Mouse (Mus musculus): ENCODE measurements around the gene 4933424G06Rik. TPM values are rescaled to one million over a fixed set of nuclear protein-coding genes. Genes with fewer than 3 reads are reported as not detected.

Gene 4933424G06Rik
- total and polyA plus RNA-seq, 2 experiments from 2014 or later, result 0.71 TPM; not detected in 1

DNA sequence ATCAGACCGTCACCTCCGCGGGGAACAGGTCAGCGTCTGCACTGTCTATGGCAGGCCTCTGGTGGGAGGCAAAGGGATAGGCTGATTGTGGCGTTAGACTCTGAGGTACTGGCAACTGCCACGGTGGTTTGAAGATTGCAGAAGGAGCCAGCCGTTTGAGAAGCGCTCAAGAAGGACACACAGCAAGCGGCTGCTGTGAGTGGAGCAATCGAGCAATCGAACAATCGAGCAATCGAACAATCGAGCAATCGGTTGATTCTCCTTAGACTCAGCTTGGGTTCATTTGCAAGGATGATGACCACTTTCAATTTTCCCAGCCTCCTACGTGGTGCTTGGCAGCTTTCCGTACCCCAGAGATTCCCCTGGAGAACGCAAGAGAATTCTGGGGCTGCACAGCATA lies 49.1 kb downstream of the 4933424G06Rik start:
- no peak overlapping the region for H3K4me2 ChIP-seq (ENCODE audit: low read depth)
- DNase-seq, result no peak
- no peak for TF ChIP-seq CTCF (IDR thresholded peaks at IDR 0.05; ENCODE audit: low read depth)
- no peak overlapping the region for H3K4me3 ChIP-seq (ENCODE audit: low read depth, low read length)
- WGBS, result 84% methylated on average over 18 of the region's 18 CpGs
- ATAC-seq, result no peak
- H3K9me3 ChIP-seq (ENCODE audit: low read length), result no peaks in the 10 kb centered on the region
- H3K4me1 ChIP-seq (ENCODE audit: insufficient read depth), result no peaks in the 10 kb centered on the region
- H3K27me3 ChIP-seq (ENCODE audit: insufficient read depth, low read length), result no peaks in the 10 kb centered on the region
- H3K36me3 ChIP-seq (ENCODE audit: insufficient read depth), result no peaks in the 10 kb centered on the region
- no peak overlapping the region for H3K27ac ChIP-seq (ENCODE audit: low read depth, low read length)
- H3K9ac ChIP-seq, result no peak overlapping the region

DNA sequence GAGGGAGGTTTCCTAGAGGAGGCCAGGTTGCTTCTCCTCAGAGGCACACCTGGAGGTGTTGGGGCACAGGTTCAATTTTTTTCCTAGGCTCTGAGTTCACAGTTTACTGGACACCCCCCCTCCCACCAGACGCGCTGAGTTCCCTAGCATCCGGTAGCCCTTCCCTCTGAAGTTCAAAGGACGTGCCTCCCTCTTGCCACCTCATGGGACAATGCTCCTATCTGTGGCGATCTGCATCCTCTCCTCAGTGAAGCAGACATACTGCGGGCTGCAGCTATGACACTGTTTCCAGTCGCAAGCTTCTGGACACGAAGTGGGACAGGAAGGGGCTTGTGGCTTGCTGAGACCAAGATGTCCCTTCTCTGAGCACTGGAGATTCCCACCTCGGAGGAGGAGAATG lies 50.5 kb downstream of the 4933424G06Rik start:
- Histone ChIP-seq H3K36me3 (ENCODE audit: insufficient read depth) (no peaks in the 10 kb centered on the region), H3K27ac (ENCODE audit: low read depth, low read length) (no peak overlapping the region), H3K4me1 (ENCODE audit: insufficient read depth) (no peaks in the 10 kb centered on the region), H3K9me3 (ENCODE audit: low read length) (no peaks in the 10 kb centered on the region), H3K4me2 (ENCODE audit: low read depth) (no peak overlapping the region), H3K9ac (no peak overlapping the region), H3K27me3 (ENCODE audit: insufficient read depth, low read length) (no peaks in the 10 kb centered on the region), H3K4me3 (ENCODE audit: low read depth, low read length) (no peak overlapping the region)
- DNase-seq, result no peak
- TF ChIP-seq CTCF (IDR thresholded peaks at IDR 0.05; ENCODE audit: low read depth), result no peak
- ATAC-seq, result no peak
- WGBS, result 88% methylated on average over 9 of the region's 9 CpGs

- Histone ChIP-seq H3K9ac (no peak overlapping the region), H3K4me2 (ENCODE audit: low read depth) (no peak overlapping the region), H3K9me3 (ENCODE audit: low read length) (no peaks in the 10 kb centered on the region), H3K36me3 (ENCODE audit: insufficient read depth) (no peaks in the 10 kb centered on the region), H3K4me3 (ENCODE audit: low read depth, low read length) (no peak overlapping the region), H3K27me3 (ENCODE audit: insufficient read depth, low read length) (no peaks in the 10 kb centered on the region), H3K4me1 (ENCODE audit: insufficient read depth) (no peaks in the 10 kb centered on the region), H3K27ac (ENCODE audit: low read depth, low read length) (no peak overlapping the region)
- ATAC-seq (no peak), DNase-seq (no peak)
- WGBS, result 81% methylated on average over 8 of the region's 8 CpGs
- no peak for TF ChIP-seq CTCF (IDR thresholded peaks at IDR 0.05; ENCODE audit: low read depth)
These were observed 51.1 kb downstream of the 4933424G06Rik start for GRCm38 (mm10) chr1:36761061-36761460.

DNA sequence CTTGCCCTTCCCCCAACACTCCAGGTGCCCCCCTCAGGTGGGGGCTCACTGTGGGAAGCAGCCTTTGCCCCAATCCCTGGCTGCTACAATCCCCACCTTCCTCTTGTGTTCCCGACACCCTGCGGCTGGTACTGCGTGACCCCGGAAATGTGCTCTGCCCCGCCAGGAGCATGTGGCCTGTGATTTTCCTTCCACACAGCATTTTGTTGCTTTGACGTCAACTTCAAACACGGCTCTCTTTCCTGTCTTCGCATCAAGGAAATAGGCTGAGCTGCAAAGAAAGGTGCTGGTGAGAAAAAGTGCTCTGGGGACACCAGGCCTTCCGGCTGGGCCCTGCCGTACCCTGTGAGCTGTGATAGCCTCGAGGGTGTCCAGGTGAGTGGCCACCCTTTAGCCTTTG lies 51.6 kb downstream of the 4933424G06Rik start, which contains the start of gene Zap70:
Zap70 (plus strand) TSS at position 231 of the 400 bp plus-strand sequence.
- H3K27me3 ChIP-seq (ENCODE audit: insufficient read depth, low read length), result no peaks in the 10 kb centered on the region
- H3K27ac ChIP-seq (ENCODE audit: low read depth, low read length), result no peak within 1 kb of the TSS
- no peaks in the 10 kb centered on the region for H3K4me1 ChIP-seq (ENCODE audit: insufficient read depth)
- no peak for ATAC-seq
- no peaks in the 10 kb centered on the region for H3K36me3 ChIP-seq (ENCODE audit: insufficient read depth)
- H3K4me3 ChIP-seq (ENCODE audit: low read depth, low read length), result no peak within 1 kb of the TSS
- no peak within 1 kb of the TSS for H3K4me2 ChIP-seq (ENCODE audit: low read depth)
- no peak for TF ChIP-seq CTCF (IDR thresholded peaks at IDR 0.05; ENCODE audit: low read depth)
- H3K9ac ChIP-seq, result no peak within 1 kb of the TSS
- H3K9me3 ChIP-seq (ENCODE audit: low read length), result no peaks in the 10 kb centered on the region
- WGBS, result 85% methylated on average over 11 of the region's 11 CpGs
- DNase-seq, result no peak

DNA sequence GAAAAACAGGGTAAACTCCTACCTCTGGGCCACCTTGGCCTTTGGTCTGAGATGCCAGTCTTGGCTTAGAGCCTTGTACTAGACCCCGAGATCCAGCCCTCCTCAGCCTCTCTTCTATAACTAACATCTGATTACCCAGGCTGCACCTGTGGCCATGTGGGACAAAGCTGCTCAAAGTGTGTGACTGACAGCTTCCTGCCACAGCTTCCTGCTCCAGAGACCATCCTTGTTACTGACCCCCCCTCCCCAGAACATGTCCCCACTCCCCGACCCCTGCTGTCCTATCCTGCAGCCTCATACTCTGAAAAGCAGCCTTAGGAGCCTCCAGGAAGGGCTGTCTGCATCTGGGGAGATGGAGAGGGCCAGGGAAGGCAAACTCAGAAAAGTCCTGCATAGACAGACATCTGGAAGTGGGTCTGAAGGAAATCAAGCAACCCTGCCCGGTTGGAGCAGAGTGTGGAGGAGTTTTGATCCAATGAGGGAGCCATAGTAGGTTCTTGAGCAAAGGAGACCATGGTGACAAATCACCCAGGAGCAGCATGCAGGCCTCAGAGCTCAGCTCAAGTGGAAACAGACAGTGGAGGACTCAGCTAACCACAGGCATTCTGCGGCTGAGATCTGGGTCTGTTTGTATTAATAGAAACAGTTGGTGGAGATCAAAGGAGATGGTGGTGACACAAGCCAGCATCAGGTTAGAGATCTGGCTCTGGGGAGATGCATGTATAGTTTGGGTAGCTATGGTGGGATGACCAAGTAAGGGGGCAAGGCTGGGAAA lies 56.7 kb downstream of the 4933424G06Rik start:
- Histone ChIP-seq H3K27ac (ENCODE audit: low read depth, low read length) (no peak overlapping the region), H3K4me1 (ENCODE audit: insufficient read depth) (no peaks in the 10 kb centered on the region), H3K9me3 (ENCODE audit: low read length) (no peaks in the 10 kb centered on the region), H3K27me3 (ENCODE audit: insufficient read depth, low read length) (no peaks in the 10 kb centered on the region), H3K4me2 (ENCODE audit: low read depth) (no peak overlapping the region), H3K4me3 (ENCODE audit: low read depth, low read length) (no peak overlapping the region), H3K36me3 (ENCODE audit: insufficient read depth) (no peaks in the 10 kb centered on the region), H3K9ac (no peak overlapping the region)
- DNase-seq (no peak), ATAC-seq (no peak)
- TF ChIP-seq CTCF (IDR thresholded peaks at IDR 0.05; ENCODE audit: low read depth), result no peak
- 72% methylated on average over 4 of the region's 4 CpGs for WGBS

DNA sequence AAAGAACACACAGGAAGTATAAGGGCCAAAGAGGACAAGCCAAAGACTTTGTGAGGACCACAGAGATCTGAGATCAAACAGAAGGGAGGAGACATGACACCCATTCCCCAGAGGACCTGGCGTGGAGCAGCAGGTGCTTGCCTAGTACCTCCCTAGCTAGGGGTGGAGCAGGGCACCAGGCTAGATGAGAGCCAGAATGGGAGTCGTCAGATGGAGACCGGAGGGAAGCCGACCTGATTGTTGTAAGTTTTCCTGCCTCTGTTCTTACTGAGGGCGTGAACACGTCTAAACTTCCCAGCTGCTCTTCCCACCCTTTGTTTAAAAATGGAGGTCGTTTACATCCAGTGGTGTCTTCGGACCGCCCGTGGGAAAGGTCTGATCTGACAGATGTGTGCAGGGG lies 57.4 kb downstream of the 4933424G06Rik start:
- no peak overlapping the region for H3K9ac ChIP-seq
- DNase-seq (no peak), ATAC-seq (no peak)
- no peak overlapping the region for H3K27ac ChIP-seq (ENCODE audit: low read depth, low read length)
- no peaks in the 10 kb centered on the region for H3K27me3 ChIP-seq (ENCODE audit: insufficient read depth, low read length)
- H3K4me2 ChIP-seq (ENCODE audit: low read depth), result no peak overlapping the region
- H3K36me3 ChIP-seq (ENCODE audit: insufficient read depth), result no peaks in the 10 kb centered on the region
- TF ChIP-seq CTCF (IDR thresholded peaks at IDR 0.05; ENCODE audit: low read depth), result no peak
- no peak overlapping the region for H3K4me3 ChIP-seq (ENCODE audit: low read depth, low read length)
- 48% methylated on average over 10 of the region's 10 CpGs for WGBS
- H3K9me3 ChIP-seq (ENCODE audit: low read length), result no peaks in the 10 kb centered on the region
- H3K4me1 ChIP-seq (ENCODE audit: insufficient read depth), result no peaks in the 10 kb centered on the region

DNA sequence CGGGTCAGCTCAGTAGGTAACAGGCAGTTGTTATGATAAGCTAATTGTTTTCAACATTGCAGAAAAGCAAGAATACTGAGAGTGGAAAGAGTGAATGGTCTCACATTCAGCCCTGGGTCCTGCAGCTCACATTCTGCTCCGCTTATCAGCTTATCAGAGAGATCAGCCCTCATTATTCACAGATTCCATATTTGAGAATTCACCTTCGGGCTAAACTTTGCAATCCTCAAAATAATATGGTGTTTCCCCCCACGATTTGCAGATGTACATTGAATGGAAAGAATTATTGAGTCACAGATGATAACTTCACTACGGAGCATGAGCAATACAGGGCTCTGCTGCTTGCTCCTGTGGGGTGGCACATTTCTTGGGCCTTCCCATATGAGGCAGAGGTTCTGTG lies 58.8 kb downstream of the 4933424G06Rik start:
- no peak for ATAC-seq
- Histone ChIP-seq H3K27ac (ENCODE audit: low read depth, low read length) (no peak overlapping the region), H3K9ac (no peak overlapping the region), H3K4me1 (ENCODE audit: insufficient read depth) (no peaks in the 10 kb centered on the region), H3K9me3 (ENCODE audit: low read length) (no peaks in the 10 kb centered on the region), H3K27me3 (ENCODE audit: insufficient read depth, low read length) (no peaks in the 10 kb centered on the region), H3K36me3 (ENCODE audit: insufficient read depth) (no peaks in the 10 kb centered on the region), H3K4me2 (ENCODE audit: low read depth) (no peak overlapping the region), H3K4me3 (ENCODE audit: low read depth, low read length) (no peak overlapping the region)
- no peak for DNase-seq
- TF ChIP-seq CTCF (IDR thresholded peaks at IDR 0.05; ENCODE audit: low read depth), result no peak
- WGBS, result 78% methylated on average over 5 of the region's 5 CpGs

Data from forebrain, postnatal 0 days (tissue).